Comparison of ENCODE assay signal across 8 mouse cellular contexts in the genomic region with DNA sequence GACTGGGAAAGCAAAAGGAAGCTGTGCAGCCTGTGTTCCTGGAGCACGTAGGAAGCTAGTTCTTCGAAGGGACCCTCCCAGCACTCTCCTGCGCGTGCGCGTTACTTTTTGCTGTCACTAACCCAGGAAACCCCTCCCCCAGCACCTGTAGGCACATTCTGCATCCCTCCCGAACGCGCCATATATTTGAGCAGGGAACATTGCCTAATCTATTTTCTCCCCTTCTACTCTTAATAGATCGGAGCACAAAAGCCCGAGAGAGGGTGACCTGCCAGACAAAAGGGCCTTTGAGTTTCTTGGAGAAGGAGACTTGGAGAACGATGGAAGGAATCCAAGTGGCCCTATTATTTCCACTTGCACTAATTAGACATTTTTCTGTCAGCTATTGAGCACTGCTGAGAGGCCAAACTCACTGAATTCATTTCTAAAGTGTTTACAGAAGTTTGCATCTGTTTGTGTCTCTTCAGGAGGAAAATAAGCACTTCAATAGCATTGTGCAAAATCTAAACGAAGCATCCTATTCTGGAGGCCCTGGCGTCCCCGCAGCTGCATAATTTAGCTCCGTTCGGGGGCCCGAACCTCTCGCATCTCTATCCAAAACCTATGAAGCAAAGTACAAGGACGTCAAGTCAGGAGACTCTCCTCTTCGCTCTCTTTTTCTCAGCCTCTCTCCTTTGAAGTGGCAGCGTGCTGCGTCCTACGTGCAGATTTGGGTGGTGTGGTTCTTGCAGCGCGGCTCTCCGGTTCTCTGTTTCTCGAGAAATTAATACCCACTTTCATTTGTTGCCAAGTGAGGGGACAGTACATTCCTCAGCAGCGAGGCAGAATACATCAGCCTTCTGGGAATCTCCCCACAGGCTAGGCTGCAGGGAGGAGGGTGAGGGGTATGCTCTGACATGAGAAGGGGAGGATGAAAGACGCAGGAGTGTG.
A peak's percentile ranks its signal among the peaks of the same experiment; 100 is the strongest.
DNase-seq lines count a peak whose midpoint lies in the region; ATAC-seq lines count a peak whose summit lies in the region.

No protein-coding gene starts in this region.

- peak; percentile 27 for DNase-seq in kidney, postnatal 10 days
- DNase-seq in kidney, postnatal 14 days = no peak
- DNase-seq in forebrain, embryonic 11.5 days (ENCODE audit: low spot score) = peak; percentile 95
- peak; percentile 22 for DNase-seq in liver
- DNase-seq in right cerebral cortex, postnatal 14 days = peak; percentile 33
- no peak for DNase-seq in kidney, adult 11 months

- H3K9ac ChIP-seq in forebrain, embryonic 11.5 days (ENCODE audit: low read length) = peak overlapping the region; percentile 35; the same call in 1 of the 2 replicates
- H3K9ac ChIP-seq in intestine, embryonic 16.5 days (ENCODE audit: low read depth, low read length) = no peak overlapping the region

- no peaks in the 10 kb centered on the region for H3K36me3 ChIP-seq in forebrain, embryonic 11.5 days (ENCODE audit: control insufficient read depth, insufficient read depth, low read length)
- H3K36me3 ChIP-seq in intestine, embryonic 16.5 days (ENCODE audit: control insufficient read depth, insufficient read depth, low read length) = no peaks in the 10 kb centered on the region

- H3K27ac ChIP-seq in forebrain, embryonic 11.5 days (ENCODE audit: low read depth, low read length) = peak overlapping the region; percentile 93
- H3K27ac ChIP-seq in intestine, embryonic 16.5 days (ENCODE audit: low read length) = no peak overlapping the region

- peak overlapping the region; percentile 10; the same call in 1 of the 2 replicates for H3K4me3 ChIP-seq in forebrain, embryonic 11.5 days (ENCODE audit: low read depth, low read length)
- peak overlapping the region; percentile 2; the same call in 1 of the 2 replicates for H3K4me3 ChIP-seq in intestine, embryonic 16.5 days (ENCODE audit: low read length)

- H3K27me3 ChIP-seq in forebrain, embryonic 11.5 days (ENCODE audit: control insufficient read depth, insufficient read depth, low read length) = peaks cover 36% of the 10 kb centered on the region
- H3K27me3 ChIP-seq in intestine, embryonic 16.5 days (replicated peaks; ENCODE audit: control insufficient read depth, insufficient read depth, low read length) = no peaks in the 10 kb centered on the region

- 1% methylated on average over 30 of the region's 30 CpGs for WGBS in forebrain, embryonic 11.5 days
- WGBS in intestine, embryonic 16.5 days = 22% methylated on average over 30 of the region's 30 CpGs

- peaks cover 16% of the 10 kb centered on the region for H3K4me1 ChIP-seq in forebrain, embryonic 11.5 days (replicated peaks; ENCODE audit: control insufficient read depth, insufficient read depth, low read length)
- H3K4me1 ChIP-seq in intestine, embryonic 16.5 days (ENCODE audit: control insufficient read depth, insufficient read depth, low read length) = no peaks in the 10 kb centered on the region

- peak; percentile 89 for ATAC-seq in forebrain, embryonic 11.5 days (replicated peaks; ENCODE audit: low FRiP score)
- 0 out of 2 replicates have a peak, but pooled peaks have one; percentile 18 for ATAC-seq in intestine, embryonic 16.5 days
- ATAC-seq in cerebellum, adult (ENCODE audit: insufficient number of reproducible peaks, low FRiP score, low TSS enrichment) = no peak

- peak overlapping the region; percentile 38 for H3K4me2 ChIP-seq in forebrain, embryonic 11.5 days (ENCODE audit: low read depth, low read length, severe bottlenecking)
- peak overlapping the region; percentile 37 for H3K4me2 ChIP-seq in intestine, embryonic 16.5 days (ENCODE audit: low read depth, low read length)

- H3K9me3 ChIP-seq in forebrain, embryonic 11.5 days (ENCODE audit: control insufficient read depth, low read length) = no peaks in the 10 kb centered on the region
- no peaks in the 10 kb centered on the region for H3K9me3 ChIP-seq in intestine, embryonic 16.5 days (ENCODE audit: control insufficient read depth, low read length)

Comparison
In these comparisons a context has a peak if more than half of its experiments do, and no peak if none do; other contexts are left out.
1. DNase-seq: peak in kidney, postnatal 10 days (single experiment), forebrain, embryonic 11.5 days (single experiment), liver (single experiment) and right cerebral cortex, postnatal 14 days (single experiment); none in kidney, postnatal 14 days (single experiment) and kidney, adult 11 months (single experiment).